Mouse (Mus musculus) activated CD4-positive, CD25-positive, alpha-beta regulatory T cell, adult 9 weeks (primary cell): ENCODE data around the gene Amz2. TPM values are rescaled to one million over a fixed set of nuclear protein-coding genes. Genes with fewer than 3 reads are reported as not detected.

Experiments used
- polyA plus RNA-seq: library from polyadenylated mRNA; unstranded; fragments of 100-300 nt; shearing (Covaris generic); gene quantifications from one replicate; pipeline ENCODE4 v1.2.1, GENCODE M21; 2017

Amz2 gene
- polyA plus RNA-seq: 41.9 TPM

GRCm38 (mm10) chr11:109425392-109426271, at the start of gene Amz2:
Amz2 (plus strand) TSS chr11:109425946.

GRCm38 (mm10) chr11:109413617-109414016, 12.1 kb upstream of the Amz2 start, which contains the start of gene 9930022D16Rik:
9930022D16Rik (plus strand) TSS chr11:109413917.

GRCm38 (mm10) chr11:109473171-109474085, 47.7 kb downstream of the Amz2 start, which contains the start of the genes Arsg and Slc16a6:
Arsg (plus strand) TSS chr11:109473374.
Slc16a6 (minus strand) TSS chr11:109473598.

Other genes starting within 250 kb of the Amz2 start
- gene Rgs9, start 127.8 kb upstream of the Amz2 start, polyA plus RNA-seq: 8.9 TPM
- 53.5 TPM for gene Gna13, start 63.1 kb upstream of the Amz2 start, polyA plus RNA-seq
- gene 9930022D16Rik, start 12.0 kb upstream of the Amz2 start, polyA plus RNA-seq: 0.43 TPM
- gene Arsg, start 47.4 kb downstream of the Amz2 start, polyA plus RNA-seq: 2.2 TPM
- gene Slc16a6, start 47.7 kb downstream of the Amz2 start, polyA plus RNA-seq: 19.4 TPM
- gene Wipi1, start 186.0 kb downstream of the Amz2 start, polyA plus RNA-seq: 0.32 TPM
- 528 TPM for gene Prkar1a, start 223.5 kb downstream of the Amz2 start, polyA plus RNA-seq